Mouse (Mus musculus) MEL (cell line): ENCODE measurements around the gene Gss.

Source experiments
- NELFE ChIP-seq: IDR thresholded peaks from 2 replicates; pipeline ENCODE4 v1.6.1; 2011; ENCODE audit warnings: low read depth, low read length, improper control_type of control experiment
- POLR2A ChIP-seq, 2 experiments: IDR thresholded peaks; 2 replicates each; pipeline ENCODE4 v1.6.1; 2011 to 2012; ENCODE audit warnings: low read length in 2 of 2, mild to moderate bottlenecking in 2 of 2, control low read depth in 1 of 2, improper control_type of control experiment in 1 of 2, low read depth in 1 of 2, moderate library complexity in 1 of 2; ENCODE audit not compliant: control insufficient read depth in 1 of 2, insufficient read depth in 1 of 2, poor library complexity in 1 of 2

DNA sequence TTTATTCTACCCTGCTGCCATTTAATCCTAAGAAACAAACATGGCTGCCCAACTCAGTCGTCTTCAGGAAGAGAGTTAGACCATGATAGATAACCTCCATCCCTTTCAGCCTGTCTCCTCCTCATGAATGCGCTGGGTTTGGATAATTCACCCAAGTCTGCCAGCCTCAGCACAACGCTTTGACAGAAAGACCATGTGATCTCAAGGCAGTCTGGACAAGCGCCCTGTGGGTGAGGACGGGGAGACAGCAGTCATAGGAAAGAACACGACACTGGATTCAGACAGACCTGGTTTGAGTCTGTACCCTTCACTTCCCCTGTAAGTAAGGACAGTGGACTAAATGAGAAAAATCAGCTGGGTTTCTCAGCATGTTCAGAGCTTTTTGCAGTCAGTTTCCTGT lies 3.1 kb downstream of the Gss start:
- TF ChIP-seq POLR2A (IDR thresholded peaks at IDR 0.05; ENCODE audit: control insufficient read depth in 1 of 2, insufficient read depth in 1 of 2, low read depth in 1 of 2, low read length in 2 of 2, poor library complexity in 1 of 2) (no peak), NELFE (no peak)
